Mouse (Mus musculus): ENCODE data around the gene Grm1.
"Not testable (repeated sequence)": the region's sequence is repeated elsewhere in the genome, so short reads cannot be mapped to it uniquely, and the experiment has no call there.

Gene Grm1

GRCm38 (mm10) chr10:11081611-11082398 is at the start of gene Grm1:
Gene Grm1 (minus strand): TSS chr10:11082356.
- in situ Hi-C loops (cut with MboI; ENCODE audit: unreplicated experiment in 2 of 2): no loop called here

GRCm38 (mm10) chr10:11121781-11122180 is 39.6 kb upstream of the Grm1 start:
- in situ Hi-C loops (cut with MboI; ENCODE audit: unreplicated experiment in 2 of 2): no loop called here

GRCm38 (mm10) chr10:11098475-11099044 is 16.4 kb upstream of the Grm1 start:
- in situ Hi-C loops (cut with MboI; ENCODE audit: unreplicated experiment in 2 of 2): no loop called here

GRCm38 (mm10) chr10:11086348-11086747 is 4.2 kb upstream of the Grm1 start:
- in situ Hi-C loops (cut with MboI; ENCODE audit: unreplicated experiment in 2 of 2): no loop called here

- in situ Hi-C loops (cut with MboI; ENCODE audit: unreplicated experiment in 2 of 2): no loop called here
Measured at GRCm38 (mm10) chr10:11080725-11081610, 1.2 kb downstream of the Grm1 start.

DNA sequence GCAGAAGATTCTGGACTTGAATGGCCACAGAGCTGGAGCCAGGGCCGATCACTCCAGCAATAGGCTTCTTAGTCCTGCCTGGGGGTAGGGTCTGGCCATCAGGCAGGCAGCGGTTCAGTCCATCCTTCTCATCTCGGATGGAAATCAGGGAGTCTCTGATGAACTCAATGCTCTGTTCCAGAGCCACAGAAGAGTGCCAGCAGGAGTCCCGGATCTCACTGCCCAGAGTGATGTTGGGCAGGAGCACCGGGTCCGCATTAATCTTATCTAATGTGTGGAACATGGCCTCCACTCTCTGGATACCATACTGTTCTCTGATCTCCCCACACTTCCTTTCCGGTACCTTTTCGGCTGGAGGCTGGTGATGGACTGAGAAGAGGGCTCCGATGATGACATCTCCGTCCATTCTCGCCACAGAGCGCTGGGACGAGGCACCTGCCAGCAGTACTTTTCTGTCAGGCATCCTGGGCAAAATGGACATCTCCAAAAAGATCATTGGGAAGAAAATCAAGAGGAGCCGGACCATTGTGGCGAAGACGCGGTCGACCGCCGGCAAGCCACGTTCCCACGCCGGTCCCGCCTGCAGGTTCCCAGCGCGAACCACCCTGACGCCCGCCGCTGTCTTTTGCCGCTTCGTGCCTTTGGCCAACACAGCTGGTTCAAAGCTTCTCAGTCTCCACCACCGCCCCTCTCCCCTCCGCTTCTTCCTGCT is 2.0 kb downstream of the Grm1 start:
- in situ Hi-C loops (cut with MboI; ENCODE audit: unreplicated experiment in 2 of 2): no loop called here

GRCm38 (mm10) chr10:11079506-11079905 is 2.6 kb downstream of the Grm1 start:
- in situ Hi-C loops (cut with MboI; ENCODE audit: unreplicated experiment in 2 of 2): no loop called here

GRCm38 (mm10) chr10:11065136-11065535 is 17.0 kb downstream of the Grm1 start:
- in situ Hi-C loops (cut with MboI; ENCODE audit: unreplicated experiment in 2 of 2): no loop called here

- in situ Hi-C loops (cut with MboI; ENCODE audit: unreplicated experiment in 2 of 2): no loop called here
Measured at GRCm38 (mm10) chr10:11061318-11062071, 20.7 kb downstream of the Grm1 start.

DNA sequence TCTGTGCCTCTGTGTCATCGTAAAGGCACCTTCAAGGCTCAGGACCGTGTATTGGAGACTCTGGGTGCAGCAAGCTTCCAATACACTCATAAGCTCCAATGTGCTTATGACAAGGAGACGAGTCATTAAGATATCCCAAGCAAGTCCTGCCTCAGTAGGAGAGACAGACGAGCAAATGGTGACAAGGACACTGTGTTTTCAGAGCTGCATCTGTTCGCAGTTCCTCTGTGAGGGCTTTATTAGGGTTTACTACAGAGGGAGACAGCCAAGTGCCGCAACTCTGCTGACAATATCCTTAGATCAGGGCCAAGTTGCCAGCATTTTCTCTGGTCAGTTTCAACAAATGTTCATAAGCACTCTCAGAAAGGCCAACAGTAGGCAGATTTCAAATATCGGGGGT is 32.8 kb downstream of the Grm1 start:
- in situ Hi-C loops (cut with MboI; ENCODE audit: unreplicated experiment in 2 of 2): no loop called here

- in situ Hi-C loops (cut with MboI; ENCODE audit: unreplicated experiment in 2 of 2): not testable (repeated sequence)
Measured at GRCm38 (mm10) chr10:11045421-11045820, 36.7 kb downstream of the Grm1 start.

GRCm38 (mm10) chr10:11044455-11045106 is 37.6 kb downstream of the Grm1 start:
- in situ Hi-C loops (cut with MboI; ENCODE audit: unreplicated experiment in 2 of 2): no loop called here

DNA sequence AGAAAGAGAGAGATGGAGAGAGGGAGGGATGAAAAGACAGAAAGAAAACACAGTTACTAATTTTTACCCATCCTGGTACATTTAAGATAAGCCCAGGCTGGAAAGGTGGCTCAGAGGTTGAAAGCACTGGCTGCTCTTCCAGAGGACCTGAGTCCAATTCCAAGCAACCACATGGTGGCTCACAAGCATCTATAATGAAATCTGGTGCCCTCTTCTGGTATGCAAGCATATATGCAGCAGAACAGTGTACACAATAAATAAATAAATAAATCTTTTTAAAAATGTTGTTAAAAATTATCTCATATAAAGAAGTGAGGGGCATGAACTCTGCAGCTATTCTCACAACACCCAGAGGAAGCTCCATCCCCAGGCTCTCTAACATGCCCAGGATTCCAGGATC is 42.8 kb downstream of the Grm1 start:
- in situ Hi-C loops (cut with MboI; ENCODE audit: unreplicated experiment in 2 of 2): no loop called here

DNA sequence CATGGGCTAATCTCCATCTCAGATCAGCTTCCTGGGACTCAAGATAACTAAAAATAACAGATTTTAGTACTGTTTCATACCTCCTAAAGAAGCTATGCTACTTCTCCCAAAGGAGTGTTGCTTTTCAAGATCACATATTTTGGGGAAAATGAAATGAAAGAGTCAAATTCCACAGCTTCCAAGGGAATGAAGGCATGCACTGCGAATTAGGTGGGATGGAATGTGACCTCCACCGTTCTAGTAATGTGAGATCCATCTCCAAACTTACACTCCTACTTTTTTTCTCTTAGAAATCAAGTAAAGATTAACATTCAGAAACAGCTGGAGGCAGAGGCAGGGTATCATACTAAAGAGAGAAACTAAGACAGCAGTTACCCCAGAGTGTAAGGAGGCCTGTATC is 49.9 kb downstream of the Grm1 start:
- in situ Hi-C loops (cut with MboI; ENCODE audit: unreplicated experiment in 2 of 2): no loop called here

GRCm38 (mm10) chr10:11025764-11026518 is 56.2 kb downstream of the Grm1 start:
- in situ Hi-C loops (cut with MboI; ENCODE audit: unreplicated experiment in 2 of 2): no loop called here

- in situ Hi-C loops (cut with MboI; ENCODE audit: unreplicated experiment in 2 of 2): no loop called here
Measured at GRCm38 (mm10) chr10:11018970-11019531, 63.1 kb downstream of the Grm1 start.

DNA sequence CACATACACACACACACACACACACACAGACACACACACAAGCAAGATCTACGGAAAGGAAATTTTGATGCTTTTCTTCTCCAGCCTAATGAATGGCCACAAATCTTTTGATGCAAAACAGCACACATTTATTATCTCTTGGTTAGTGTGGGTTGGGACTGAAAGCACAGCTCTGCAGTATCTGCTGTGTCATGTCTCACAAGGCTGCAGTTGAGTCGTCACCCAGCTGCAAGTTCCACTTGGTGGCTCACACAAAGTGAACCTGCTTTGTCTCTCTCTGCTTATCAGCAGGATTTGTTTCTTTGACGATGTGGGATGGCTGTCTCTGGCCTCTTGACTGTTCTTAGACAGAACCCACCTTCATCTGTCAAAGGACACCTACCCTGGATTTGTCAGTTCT is 68.5 kb downstream of the Grm1 start:
- in situ Hi-C loops (cut with MboI; ENCODE audit: unreplicated experiment in 2 of 2): no loop called here

DNA sequence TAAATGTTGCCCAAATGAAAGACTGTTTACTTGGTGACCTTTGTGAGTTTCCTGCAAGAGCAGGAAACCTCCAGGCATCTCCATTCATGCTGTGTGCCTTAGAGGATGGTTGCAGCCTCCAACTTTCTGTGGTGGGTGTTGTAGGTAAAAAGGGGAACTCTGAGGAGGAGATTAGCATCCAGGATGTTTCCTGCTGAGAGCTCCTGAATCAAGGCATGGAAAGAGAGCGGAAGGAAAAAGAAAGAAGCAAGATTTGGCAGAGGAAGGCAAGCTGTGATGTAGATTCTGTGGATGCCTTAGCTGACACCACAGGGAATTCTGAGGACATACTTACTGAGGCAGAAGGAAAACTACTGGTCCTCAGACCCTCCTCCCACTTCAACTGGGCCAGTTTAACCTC is 85.4 kb downstream of the Grm1 start:
- in situ Hi-C loops (cut with MboI; ENCODE audit: unreplicated experiment in 2 of 2): no loop called here

DNA sequence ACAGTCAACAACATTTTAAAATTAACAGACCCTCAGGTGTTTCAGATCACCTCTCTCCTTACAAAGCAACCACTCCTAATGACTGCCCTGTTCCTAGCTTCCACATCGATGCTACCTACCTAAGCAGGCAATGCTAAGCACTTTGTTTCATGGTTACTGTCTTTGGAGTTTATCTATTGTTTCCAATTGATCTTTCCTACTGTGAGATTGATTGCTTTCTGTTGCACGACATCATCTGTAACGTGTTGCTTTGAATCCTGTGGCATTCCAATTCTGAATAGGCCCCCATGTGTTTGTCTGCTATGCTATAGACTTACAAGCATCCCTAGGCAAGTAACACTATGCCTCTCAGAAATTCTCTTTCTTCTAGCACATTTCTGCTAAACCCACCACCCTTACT is 90.4 kb downstream of the Grm1 start:
- in situ Hi-C loops (cut with MboI; ENCODE audit: unreplicated experiment in 2 of 2): no loop called here

Data from v-Abl transformed pro-B cells (cell line).